ENCODE assay signal across 20 mouse cellular contexts in genomic region chr2:102913833-102914545, GRCm38 (mm10). TPM values are rescaled to one million over a fixed set of nuclear protein-coding genes. Genes with fewer than 3 reads are reported as not detected.
A peak's percentile ranks its signal among the peaks of the same experiment; 100 is the strongest.
DNase-seq lines count a peak whose midpoint lies in the region; ATAC-seq and TF ChIP-seq lines count a peak whose summit lies in the region.
"Had no signal": no experiment of that assay in that cellular context is flagged by ENCODE, and none has a peak within 500 bp of the region (broad histone marks: within the 10 kb centered on the region; RNA-seq: fewer than 3 reads in every experiment).

No protein-coding gene starts in this region.

- TF ChIP-seq CTCF in liver, postnatal 0 days (IDR thresholded peaks at IDR 0.05; ENCODE audit: low read depth) = no peak
- no peak for TF ChIP-seq CTCF in thymus, adult 2 months (IDR thresholded peaks at IDR 0.05; ENCODE audit: borderline replicate concordance, control insufficient read depth, extremely low read depth, insufficient read depth, low read length, poor library complexity)

- no peaks in the 10 kb centered on the region for H3K36me3 ChIP-seq in liver, postnatal 0 days (replicated peaks; ENCODE audit: insufficient read depth, low read length)
- H3K36me3 ChIP-seq in thymus, adult 2 months (ENCODE audit: control insufficient read depth, insufficient read depth, low read length) = no peaks in the 10 kb centered on the region
- H3K36me3 ChIP-seq: embryonic facial prominence, embryonic 12.5 days; forebrain, embryonic 10.5 days; heart, embryonic 13.5 days; limb, embryonic 15.5 days had no signal

- H3K27me3 ChIP-seq in liver, postnatal 0 days (ENCODE audit: insufficient read depth, low read length) = no peaks in the 10 kb centered on the region
- H3K27me3 ChIP-seq in thymus, adult 2 months (ENCODE audit: control insufficient read depth, insufficient read depth, low read length) = no peaks in the 10 kb centered on the region
- H3K27me3 ChIP-seq: embryonic facial prominence, embryonic 12.5 days; heart, embryonic 13.5 days; limb, embryonic 15.5 days had no signal

- TF ChIP-seq POLR2A in thymus, adult 2 months (IDR thresholded peaks at IDR 0.05; ENCODE audit: control insufficient read depth, extremely low read depth, insufficient read depth, low read length, poor library complexity) = no peak

- H3K4me1 ChIP-seq in liver, postnatal 0 days (ENCODE audit: insufficient read depth) = peaks cover 4% of the 10 kb centered on the region; the same call in 1 of the 2 replicates
- H3K4me1 ChIP-seq in thymus, adult 2 months (replicated peaks; ENCODE audit: control insufficient read depth, insufficient read depth, low read length) = peaks cover 22% of the 10 kb centered on the region

- H3K27ac ChIP-seq in liver, postnatal 0 days (ENCODE audit: low read depth) = no peak overlapping the region
- H3K27ac ChIP-seq in thymus, adult 2 months (ENCODE audit: control insufficient read depth, insufficient read depth, low read length) = no peak overlapping the region
- H3K27ac ChIP-seq: embryonic facial prominence, embryonic 12.5 days; forebrain, embryonic 10.5 days; heart, embryonic 13.5 days; limb, embryonic 15.5 days; stomach, postnatal 0 days had no signal

- peak; percentile 81 to 92 for ATAC-seq in hematopoietic stem cell, adult 5-6 weeks (replicated peaks in 1 of 2; ENCODE audit: insufficient read depth in 1 of 2, low FRiP score in 2 of 2, low TSS enrichment in 1 of 2, low read depth in 1 of 2, poor library complexity in 2 of 2, severe bottlenecking in 2 of 2)
- peak; percentile 43 for ATAC-seq in liver, postnatal 0 days

- peak; percentile 38 to 42 for DNase-seq in spleen, postnatal 36 days (ENCODE audit: low spot score in 2 of 2)
- DNase-seq in spleen, adult 12 weeks (ENCODE audit: low spot score) = no peak
- DNase-seq in liver, postnatal 0 days = no peak
- DNase-seq in yolk sac, embryonic 10.5 days (ENCODE audit: low spot score) = peak; percentile 4
- DNase-seq in gastrocnemius, postnatal 10 days = no peak
- DNase-seq in adrenal gland, adult (ENCODE audit: inconsistent age in 2 of 2, low spot score in 1 of 2) = no peak
- DNase-seq in thymus, adult 2 months = no peak
- DNase-seq: adrenal gland, postnatal 25 days; gastrocnemius, postnatal 25 days; heart, postnatal 4 days; kidney, postnatal 10 days; layer of hippocampus, adult 9-11 months; lung, postnatal 36 days; midbrain, embryonic 14.5 days had no signal

- H3K4me3 ChIP-seq in liver, postnatal 0 days (ENCODE audit: low read depth, low read length) = no peak overlapping the region
- no peak overlapping the region for H3K4me3 ChIP-seq in thymus, adult 2 months (ENCODE audit: control insufficient read depth, insufficient read depth, low read length)
- H3K4me3 ChIP-seq: embryonic facial prominence, embryonic 12.5 days; forebrain, embryonic 10.5 days; heart, embryonic 13.5 days; limb, embryonic 15.5 days had no signal

- no peak overlapping the region for H3K9ac ChIP-seq in liver, postnatal 0 days (replicated peaks)
- H3K9ac ChIP-seq: embryonic facial prominence, embryonic 12.5 days; heart, embryonic 13.5 days; limb, embryonic 15.5 days had no signal

- no peak for TF ChIP-seq EP300 in liver, postnatal 0 days (IDR thresholded peaks at IDR 0.05; ENCODE audit: low read depth)

- H3K4me2 ChIP-seq in liver, postnatal 0 days (ENCODE audit: low read depth, low read length) = no peak overlapping the region
- H3K4me2 ChIP-seq: embryonic facial prominence, embryonic 12.5 days; heart, embryonic 13.5 days; limb, embryonic 15.5 days had no signal

- H3K9me3 ChIP-seq in liver, postnatal 0 days (ENCODE audit: low read length) = no peaks in the 10 kb centered on the region
- H3K9me3 ChIP-seq: embryonic facial prominence, embryonic 12.5 days; forebrain, embryonic 10.5 days; heart, embryonic 13.5 days; limb, embryonic 15.5 days had no signal

- WGBS in liver, postnatal 0 days (ENCODE audit: insufficient replicate concordance) = 55% methylated on average over 11 of the region's 11 CpGs
- WGBS in thymus, adult 2 months = 77% methylated on average over 11 of the region's 11 CpGs

RNA-seq across cellular contexts. Expression of gene Cd44, which starts 12.5 kb away (rescaled TPM):
- total RNA-seq in hematopoietic stem cell, adult 5-6 weeks (2017) = 169 and 180 TPM in 2 replicates
- polyA plus RNA-seq in liver, postnatal 0 days (2015; fragmentation: Nextera tagmentation; extraction: Ambion mirVana) = 14.1 and 15.2 TPM in 2 replicates
- total RNA-seq in gastrocnemius, postnatal 10 days (2021) = 10 to 100 TPM; 25.0 to 39.2 TPM
- polyA plus RNA-seq in thymus, adult 2 months (2012; rRNA removed) = 17.8 and 19.3 TPM in 2 replicates

Comparison
In these comparisons a context has a peak if more than half of its experiments do, and no peak if none do; other contexts are left out.
1. DNase-seq: peak in spleen, postnatal 36 days (2 of 2) and yolk sac, embryonic 10.5 days (single experiment); none in spleen, adult 12 weeks (single experiment), liver, postnatal 0 days (single experiment), gastrocnemius, postnatal 10 days (single experiment), adrenal gland, adult (0 of 2) and thymus, adult 2 months (single experiment).